Mouse (Mus musculus) heart, adult 2 months (tissue): ENCODE results near the gene Slc25a39. TPM values are rescaled to one million over a fixed set of nuclear protein-coding genes. Genes with fewer than 3 reads are reported as not detected.
"Not testable (repeated sequence)": the region's sequence is repeated elsewhere in the genome, so short reads cannot be mapped to it uniquely, and the experiment has no call there.

Source experiments
- DNase-seq, 2 experiments: peaks; one replicate each; pipeline ENCODE4 v3.0.0; 2021
- H3K27ac ChIP-seq: fragments of 200-600 bp; 2 replicates; pipeline ENCODE4 v1.8.1; 2022
- H3K27me3 ChIP-seq: fragments of 200-500 bp; 2 replicates; pipeline ENCODE4 v1.6.1; 2012; ENCODE audit warnings: mild to moderate bottlenecking, low read length, inconsistent platforms, mixed read lengths; ENCODE audit not compliant: control insufficient read depth, insufficient read depth
- H3K36me3 ChIP-seq: fragments of 200-500 bp; 2 replicates; pipeline ENCODE4 v1.6.1; 2012; ENCODE audit warnings: low read length, inconsistent platforms; ENCODE audit not compliant: control insufficient read depth, insufficient read depth
- H3K4me1 ChIP-seq: fragments of 200-500 bp; 2 replicates; pipeline ENCODE4 v1.6.1; 2011; ENCODE audit warnings: low read length; ENCODE audit not compliant: control insufficient read depth, insufficient read depth
- H3K4me3 ChIP-seq: fragments of 200-600 bp; 2 replicates; pipeline ENCODE4 v1.8.1; 2022
- H3K79me2 ChIP-seq: fragments of 200-500 bp; replicated peaks from 2 replicates; pipeline ENCODE4 v1.6.1; 2012; ENCODE audit warnings: mild to moderate bottlenecking, inconsistent platforms, low read length, moderate library complexity, mixed read lengths; ENCODE audit not compliant: control insufficient read depth, insufficient read depth
- H3K9ac ChIP-seq: fragments of 200-500 bp; 2 replicates; pipeline ENCODE4 v1.6.1; 2012; ENCODE audit warnings: low read depth, mild to moderate bottlenecking, control low read depth, inconsistent platforms, low read length, mixed read lengths
- CTCF ChIP-seq: fragments of 200-600 bp; IDR thresholded peaks from 2 replicates; pipeline ENCODE4 v1.8.1; 2022; ENCODE audit warnings: antibody characterized with exemption, mild to moderate bottlenecking, moderate library complexity
- EP300 ChIP-seq: fragments of 200-500 bp; IDR thresholded peaks from 2 replicates; pipeline ENCODE4 v1.6.1; 2011; ENCODE audit warnings: low read depth, low read length, control low read depth; ENCODE audit not compliant: insufficient read depth
- POLR2A ChIP-seq: fragments of 200-500 bp; IDR thresholded peaks from 2 replicates; pipeline ENCODE4 v1.6.1; 2011; ENCODE audit warnings: mild to moderate bottlenecking, low read depth, low read length, control low read depth; ENCODE audit not compliant: insufficient read depth
- WGBS: fragments of 180-500 bp; shearing (Covaris S2); methylation state at CpG from one replicate; pipeline ENCODE4 v1.1.7; 2018; 5-methylcytosine and 5-hydroxymethylcytosine counted together
- intact Hi-C: fragments of 180-260 bp; cut with DNase I; formaldehyde crosslinking; loops from one replicate; pipeline ENCODE4 v1.15.1; 2025
- polyA plus RNA-seq: library from polyadenylated mRNA; depleted of rRNA; stranded (reverse); fragments of >200 nt; gene quantifications from 2 replicates; pipeline ENCODE4 v1.2.3, GENCODE M21; 2012
- total RNA-seq, 2 experiments: library from RNA; stranded (reverse); gene quantifications; 2 replicates each; pipeline ENCODE4 v1.2.3; 2021

The Slc25a39 gene
- total and polyA plus RNA-seq, 3 experiments = 196 to 331 (median 213) TPM

DNA sequence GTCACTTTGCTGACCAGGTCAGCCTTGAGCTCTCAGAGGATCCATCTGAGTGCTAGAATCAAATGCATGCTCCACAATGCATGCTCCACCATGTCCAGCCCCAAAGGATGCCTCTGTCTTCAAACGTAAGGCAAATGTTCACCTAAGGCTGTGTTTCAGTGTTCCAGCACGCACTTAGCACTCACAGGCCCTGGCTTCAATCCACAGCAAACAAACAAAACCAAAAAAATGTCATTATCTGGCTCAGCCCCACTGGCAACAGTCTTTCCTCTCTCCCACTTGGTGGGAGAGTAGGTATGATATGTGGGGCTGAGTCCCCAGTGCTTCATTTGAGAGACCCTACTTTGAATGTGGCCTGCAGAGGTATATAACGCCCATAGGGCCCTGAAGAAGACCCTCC is 3.3 kb upstream of the Slc25a39 start:
- Histone ChIP-seq H3K79me2 (no peaks in the 10 kb centered on the region), H3K9ac (no peak overlapping the region), H3K4me3 (no peak overlapping the region), H3K27ac (no peak overlapping the region), H3K4me1 (peaks cover 5% of the 10 kb centered on the region), H3K36me3 (no peaks in the 10 kb centered on the region), H3K27me3 (no peaks in the 10 kb centered on the region)
- intact Hi-C loops = loop anchor here (1.0 to 2.0 kb wide), 2 partner anchors 102 to 162 kb away; partner anchors contain the start of gene BC030867
- DNase-seq = no peak
- TF ChIP-seq POLR2A (no peak), EP300 (no peak), CTCF (no peak)
- WGBS = 67% methylated on average over 3 of the region's 3 CpGs

DNA sequence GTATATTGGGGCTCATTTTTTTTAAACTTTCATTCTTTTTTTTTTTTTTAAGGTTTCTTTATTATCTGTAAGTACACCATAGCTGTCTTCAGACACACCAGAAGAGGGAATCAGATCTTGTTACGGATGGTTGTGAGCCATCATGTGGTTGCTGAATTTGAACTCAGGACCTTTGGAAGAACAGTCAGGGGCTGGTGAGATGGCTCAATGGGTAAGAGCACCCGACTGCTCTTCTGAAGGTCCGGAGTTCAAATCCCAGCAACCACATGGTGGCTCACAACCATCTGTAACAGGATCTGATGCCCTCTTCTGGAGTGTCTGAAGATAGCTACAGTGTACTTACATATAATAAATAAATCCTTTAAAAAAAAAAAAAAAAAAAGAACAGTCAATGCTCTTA is 2.6 kb upstream of the Slc25a39 start:
- not testable (repeated sequence) for H3K9ac ChIP-seq, H3K36me3 ChIP-seq, H3K79me2 ChIP-seq, H3K4me1 ChIP-seq, DNase-seq, H3K4me3 ChIP-seq, H3K27me3 ChIP-seq, H3K27ac ChIP-seq
- intact Hi-C loops = loop anchor here (2.0 kb wide), 1 partner anchor 162 kb away; the partner anchor contains the start of gene BC030867
- 97% methylated on average over 3 of the region's 3 CpGs for WGBS

DNA sequence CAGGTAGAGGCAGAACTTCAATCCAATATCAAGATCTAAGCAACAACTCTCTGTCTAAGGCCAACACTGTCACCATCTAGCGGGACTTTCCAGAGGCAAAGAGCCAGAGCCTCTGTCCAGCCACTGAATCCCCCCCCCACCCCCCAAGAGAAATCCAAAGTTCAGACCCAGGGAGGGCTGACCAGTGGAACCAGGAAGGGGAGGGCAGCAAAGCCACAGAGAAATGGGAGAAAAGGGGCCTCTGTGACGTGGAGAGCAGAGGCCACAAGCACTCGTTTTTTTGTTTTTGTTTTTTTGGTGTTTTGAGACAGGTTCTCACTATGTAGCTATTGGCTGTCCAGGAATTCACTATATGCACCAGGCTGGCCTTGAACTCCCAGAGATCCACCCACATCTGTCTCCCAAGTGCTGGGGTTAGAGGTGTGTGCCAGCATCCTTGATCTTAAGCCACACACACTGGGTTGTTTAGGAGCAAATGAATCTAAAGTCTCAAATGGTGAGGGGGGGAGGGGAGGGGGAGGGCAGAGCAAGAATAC is 2.1 kb upstream of the Slc25a39 start:
- TF ChIP-seq EP300 (no peak), CTCF (no peak), POLR2A (no peak)
- H3K27ac ChIP-seq = no peak overlapping the region
- whole genome bisulfite sequencing = 81% methylated on average over 3 of the region's 3 CpGs
- DNase-seq = no peak
- H3K79me2 ChIP-seq = no peaks in the 10 kb centered on the region
- intact Hi-C loops = loop anchor here (1.0 to 2.0 kb wide), 2 partner anchors 113 to 161 kb away; partner anchors contain the start of gene BC030867
- peaks cover 5% of the 10 kb centered on the region for H3K4me1 ChIP-seq
- no peaks in the 10 kb centered on the region for H3K27me3 ChIP-seq
- no peaks in the 10 kb centered on the region for H3K36me3 ChIP-seq
- H3K4me3 ChIP-seq = no peak overlapping the region
- H3K9ac ChIP-seq = no peak overlapping the region

DNA sequence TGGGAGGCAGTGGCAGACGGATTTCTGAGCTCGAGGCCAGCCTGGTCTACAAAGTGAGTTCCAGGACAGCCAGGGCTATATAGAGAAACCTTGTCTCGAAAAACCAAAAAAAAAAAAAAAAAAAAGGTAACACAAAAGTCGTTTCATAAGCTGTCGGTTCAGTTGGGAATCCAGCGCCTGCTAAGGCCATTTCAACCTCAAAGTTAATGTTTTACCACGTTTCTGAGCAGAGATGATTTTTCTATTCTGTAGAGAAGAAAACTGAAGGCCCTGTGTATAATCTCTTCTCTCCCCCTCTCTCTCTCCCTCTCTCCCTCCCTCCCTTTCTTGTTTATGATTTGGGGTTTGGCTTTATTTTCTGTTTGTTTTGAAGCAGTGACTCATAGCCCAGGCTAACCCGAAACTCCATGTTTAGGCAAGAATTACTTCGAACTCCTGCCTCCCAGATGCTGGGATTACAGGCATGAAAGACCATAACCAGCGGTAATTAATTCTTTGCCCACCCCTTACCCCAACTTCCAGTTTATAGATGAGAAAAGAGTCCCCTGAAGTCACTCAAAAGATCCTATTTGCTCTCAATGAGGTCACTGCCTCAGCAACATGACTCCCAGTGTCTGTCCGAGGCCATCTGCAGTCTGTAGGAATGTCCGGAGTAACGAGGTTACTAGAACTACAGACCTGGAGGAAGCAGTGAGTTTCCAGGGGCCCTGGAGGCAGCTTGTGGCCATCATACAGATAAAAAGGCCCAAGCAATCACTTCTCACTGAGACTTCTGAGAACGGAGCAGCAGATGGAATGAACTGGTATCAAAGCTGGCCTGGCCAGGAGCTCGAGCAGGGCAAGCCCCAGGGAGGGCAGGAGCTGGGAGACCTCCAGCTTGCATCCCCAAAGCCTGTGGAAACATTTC is 1.4 kb upstream of the Slc25a39 start:
- Histone ChIP-seq H3K79me2 (no peaks in the 10 kb centered on the region), H3K4me3 (peak overlapping the region; percentile 44), H3K27ac (peak overlapping the region; percentile 98), H3K27me3 (no peaks in the 10 kb centered on the region), H3K4me1 (peaks cover 5% of the 10 kb centered on the region), H3K9ac (peak overlapping the region; percentile 54; the same call in 1 of the 2 replicates), H3K36me3 (no peaks in the 10 kb centered on the region)
- WGBS = 45% methylated on average over 15 of the region's 15 CpGs
- no peak for TF ChIP-seq POLR2A
- TF ChIP-seq CTCF = no peak
- no peak for TF ChIP-seq EP300
- intact Hi-C loops = loop anchor here (1.0 kb wide), 1 partner anchor 112 kb away; no protein-coding TSS in a partner anchor
- no peak for DNase-seq

DNA sequence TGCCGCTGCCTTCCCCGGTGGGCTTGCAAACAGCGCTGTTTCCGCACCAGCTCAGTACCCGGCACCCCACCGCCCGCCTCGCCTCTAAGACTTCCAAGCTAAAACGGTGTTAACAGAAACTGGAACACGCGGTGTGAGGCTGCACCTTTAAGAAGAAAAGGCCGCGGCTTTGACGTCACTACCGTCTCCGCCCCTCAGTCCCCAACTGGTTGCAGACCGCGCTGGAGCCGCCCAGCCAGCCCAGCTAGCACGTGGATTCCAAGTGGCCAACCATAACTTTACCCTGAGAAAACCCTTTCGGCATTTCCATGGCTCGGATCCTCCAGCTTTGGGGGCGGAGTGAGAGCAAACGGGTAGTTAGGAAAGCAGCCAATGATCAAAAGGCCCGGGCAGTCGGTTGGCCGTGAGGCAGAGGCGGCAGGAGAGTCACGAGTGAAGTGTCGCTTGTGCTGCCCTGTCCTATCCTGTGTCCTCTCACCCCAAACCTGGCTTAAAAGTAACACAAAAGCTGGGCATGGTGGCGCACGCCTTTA is 664 bp upstream of the Slc25a39 start:
- peak overlapping the region; percentile 71 for H3K4me3 ChIP-seq
- H3K9ac ChIP-seq = peak overlapping the region; percentile 54
- peak; percentile 88 for TF ChIP-seq EP300
- TF ChIP-seq POLR2A = peak; percentile 85
- no peak for TF ChIP-seq CTCF
- no peaks in the 10 kb centered on the region for H3K79me2 ChIP-seq
- H3K4me1 ChIP-seq = peaks cover 5% of the 10 kb centered on the region
- H3K27ac ChIP-seq = peak overlapping the region; percentile 98
- intact Hi-C loops = no loop called here
- no peaks in the 10 kb centered on the region for H3K27me3 ChIP-seq
- no peaks in the 10 kb centered on the region for H3K36me3 ChIP-seq
- under 1% methylated on average over 32 of the region's 32 CpGs for WGBS
- peak; percentile 96 to 98 for DNase-seq
